Mouse (Mus musculus): ENCODE results near the gene Olfr330. TPM values are rescaled to one million over a fixed set of nuclear protein-coding genes. Genes with fewer than 3 reads are reported as not detected.
"Not testable (repeated sequence)": the region's sequence is repeated elsewhere in the genome, so short reads cannot be mapped to it uniquely, and the experiment has no call there.

The Olfr330 gene
- polyA plus RNA-seq, 1 experiment from 2014 or later: not detected

GRCm38 (mm10) chr11:58502472-58502871 lies 32.2 kb downstream of the Olfr330 start, which contains the start of gene Olfr331:
Gene Olfr331, minus strand, starts transcription at chr11:58502572.
- not testable (repeated sequence) for H3K27ac ChIP-seq (ENCODE audit: low read depth, low read length); H3K36me3 ChIP-seq (ENCODE audit: control insufficient read depth, insufficient read depth, low read length); H3K27me3 ChIP-seq (replicated peaks; ENCODE audit: control insufficient read depth, insufficient read depth, low read length); H3K4me1 ChIP-seq (replicated peaks; ENCODE audit: control insufficient read depth, insufficient read depth, low read length); H3K4me3 ChIP-seq (ENCODE audit: low read depth, low read length); H3K9me3 ChIP-seq (ENCODE audit: control insufficient read depth, low read length); ATAC-seq (replicated peaks; ENCODE audit: low FRiP score); H3K4me2 ChIP-seq; DNase-seq (ENCODE audit: low spot score); H3K9ac ChIP-seq (ENCODE audit: low read depth, low read length)

GRCm38 (mm10) chr11:58499290-58499689 lies 35.3 kb downstream of the Olfr330 start:
- DNase-seq (ENCODE audit: low spot score): no peak
- no peaks in the 10 kb centered on the region for H3K4me1 ChIP-seq (replicated peaks; ENCODE audit: control insufficient read depth, insufficient read depth, low read length)
- WGBS: 60% methylated on average over 3 of the region's 3 CpGs

DNA sequence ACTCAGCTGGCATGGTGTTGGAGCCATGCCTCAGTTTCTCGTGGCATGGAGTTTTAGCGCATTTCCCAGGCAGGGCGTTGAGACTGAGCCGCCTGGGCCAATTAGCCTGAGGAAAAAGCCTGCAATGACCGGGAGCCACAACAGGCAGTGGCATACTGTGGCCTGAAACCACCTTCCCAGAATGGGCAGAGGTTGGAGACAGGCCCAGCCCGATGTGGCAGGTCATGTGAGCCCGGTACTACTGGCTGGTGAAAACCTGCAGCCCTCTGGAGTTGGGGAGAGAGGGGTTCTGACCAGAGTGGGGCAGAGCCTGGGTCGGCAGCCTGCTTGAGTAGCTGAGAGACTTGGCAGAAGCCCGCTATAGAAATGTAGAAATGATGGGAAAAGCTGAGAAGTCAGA lies 35.9 kb downstream of the Olfr330 start:
- H3K4me3 ChIP-seq (ENCODE audit: low read depth, low read length): no peak overlapping the region
- no peak overlapping the region for H3K9ac ChIP-seq (ENCODE audit: low read depth, low read length)
- H3K27ac ChIP-seq (ENCODE audit: low read depth, low read length): no peak overlapping the region
- H3K9me3 ChIP-seq (ENCODE audit: control insufficient read depth, low read length): no peaks in the 10 kb centered on the region
- H3K4me1 ChIP-seq (replicated peaks; ENCODE audit: control insufficient read depth, insufficient read depth, low read length): no peaks in the 10 kb centered on the region
- WGBS: 70% methylated on average over 9 of the region's 9 CpGs
- no peak overlapping the region for H3K4me2 ChIP-seq
- no peaks in the 10 kb centered on the region for H3K27me3 ChIP-seq (replicated peaks; ENCODE audit: control insufficient read depth, insufficient read depth, low read length)
- ATAC-seq (replicated peaks; ENCODE audit: low FRiP score): no peak
- no peak for DNase-seq (ENCODE audit: low spot score)
- no peaks in the 10 kb centered on the region for H3K36me3 ChIP-seq (ENCODE audit: control insufficient read depth, insufficient read depth, low read length)

More at GRCm38 (mm10) chr11:58499290-58499689, 35.3 kb downstream of the Olfr330 start:
- no peak overlapping the region for H3K4me2 ChIP-seq
- H3K9me3 ChIP-seq (ENCODE audit: control insufficient read depth, low read length): no peaks in the 10 kb centered on the region
- H3K9ac ChIP-seq (ENCODE audit: low read depth, low read length): no peak overlapping the region
- no peak overlapping the region for H3K27ac ChIP-seq (ENCODE audit: low read depth, low read length)
- H3K27me3 ChIP-seq (replicated peaks; ENCODE audit: control insufficient read depth, insufficient read depth, low read length): no peaks in the 10 kb centered on the region
- H3K4me3 ChIP-seq (ENCODE audit: low read depth, low read length): no peak overlapping the region
- no peak for ATAC-seq (replicated peaks; ENCODE audit: low FRiP score)
- no peaks in the 10 kb centered on the region for H3K36me3 ChIP-seq (ENCODE audit: control insufficient read depth, insufficient read depth, low read length)

- no peaks in the 10 kb centered on the region for H3K27me3 ChIP-seq (replicated peaks; ENCODE audit: control insufficient read depth, insufficient read depth, low read length)
- H3K4me3 ChIP-seq (ENCODE audit: low read depth, low read length): no peak within 1 kb of the TSS
- H3K4me2 ChIP-seq: no peak within 1 kb of the TSS
- no peaks in the 10 kb centered on the region for H3K9me3 ChIP-seq (ENCODE audit: control insufficient read depth, low read length)
- H3K36me3 ChIP-seq (ENCODE audit: control insufficient read depth, insufficient read depth, low read length): no peaks in the 10 kb centered on the region
- ATAC-seq (replicated peaks; ENCODE audit: low FRiP score) (no peak), DNase-seq (ENCODE audit: low spot score) (no peak)
- 84% methylated on average over 2 of the region's 2 CpGs for WGBS
- no peak within 1 kb of the TSS for H3K9ac ChIP-seq (ENCODE audit: low read depth, low read length)
- no peak within 1 kb of the TSS for H3K27ac ChIP-seq (ENCODE audit: low read depth, low read length)
- H3K4me1 ChIP-seq (replicated peaks; ENCODE audit: control insufficient read depth, insufficient read depth, low read length): no peaks in the 10 kb centered on the region
These were observed 42.2 kb downstream of the Olfr330 start, which contains the start of gene Olfr332 for GRCm38 (mm10) chr11:58492455-58492854. Gene Olfr332, minus strand, starts transcription at chr11:58492555.

Other genes with a start within 250 kb of the Olfr330 start
- 18.3 and 19.2 TPM in 2 replicates for gene Zfp692, start 227.8 kb downstream of the Olfr330 start, polyA plus RNA-seq (2014; fragmentation: Nextera tagmentation; extraction: Ambion mirVana)
- gene Zfp672, start 204.5 kb downstream of the Olfr330 start, polyA plus RNA-seq (2014; fragmentation: Nextera tagmentation; extraction: Ambion mirVana): 50.6 and 50.7 TPM in 2 replicates
- 20.5 and 25.3 TPM in 2 replicates for gene Sh3bp5l, start 204.1 kb downstream of the Olfr330 start, polyA plus RNA-seq (2014; fragmentation: Nextera tagmentation; extraction: Ambion mirVana)
- 0.14 and 0.27 TPM in 2 replicates for gene Lypd8, start 155.8 kb downstream of the Olfr330 start, polyA plus RNA-seq (2014; fragmentation: Nextera tagmentation; extraction: Ambion mirVana)
- gene 1810065E05Rik, start 113.7 kb downstream of the Olfr330 start, polyA plus RNA-seq (2014; fragmentation: Nextera tagmentation; extraction: Ambion mirVana): not detected in 2 replicates
- gene Gm12253, start 102.3 kb downstream of the Olfr330 start, polyA plus RNA-seq (2014; fragmentation: Nextera tagmentation; extraction: Ambion mirVana): not detected in 2 replicates
- gene Lypd9, start 81.9 kb downstream of the Olfr330 start, polyA plus RNA-seq (2014; fragmentation: Nextera tagmentation; extraction: Ambion mirVana): not detected in 2 replicates
- not detected in 2 replicates for gene Olfr30, start 72.6 kb downstream of the Olfr330 start, polyA plus RNA-seq (2014; fragmentation: Nextera tagmentation; extraction: Ambion mirVana)
- not detected in 2 replicates for gene Olfr332, start 42.3 kb downstream of the Olfr330 start, polyA plus RNA-seq (2014; fragmentation: Nextera tagmentation; extraction: Ambion mirVana)
- gene Olfr331, start 32.3 kb downstream of the Olfr330 start, polyA plus RNA-seq (2014; fragmentation: Nextera tagmentation; extraction: Ambion mirVana): not detected in 2 replicates
- not detected in 2 replicates for gene Olfr329-ps, start 11.6 kb upstream of the Olfr330 start, polyA plus RNA-seq (2014; fragmentation: Nextera tagmentation; extraction: Ambion mirVana)
- gene Olfr328, start 20.8 kb upstream of the Olfr330 start, polyA plus RNA-seq (2014; fragmentation: Nextera tagmentation; extraction: Ambion mirVana): 0.05 and 0.08 TPM in 2 replicates
- not detected in 2 replicates for gene Olfr224, start 35.7 kb upstream of the Olfr330 start, polyA plus RNA-seq (2014; fragmentation: Nextera tagmentation; extraction: Ambion mirVana)
- not detected in 2 replicates for gene Olfr325, start 42.9 kb upstream of the Olfr330 start, polyA plus RNA-seq (2014; fragmentation: Nextera tagmentation; extraction: Ambion mirVana)
- gene Olfr324, start 60.3 kb upstream of the Olfr330 start, polyA plus RNA-seq (2014; fragmentation: Nextera tagmentation; extraction: Ambion mirVana): not detected in 2 replicates
- not detected in 2 replicates for gene 2210407C18Rik, start 81.2 kb upstream of the Olfr330 start, polyA plus RNA-seq (2014; fragmentation: Nextera tagmentation; extraction: Ambion mirVana)
- gene Olfr323, start 95.7 kb upstream of the Olfr330 start, polyA plus RNA-seq (2014; fragmentation: Nextera tagmentation; extraction: Ambion mirVana): not detected in 2 replicates
- 5.6 and 6.4 TPM in 2 replicates for gene Trim58, start 105.6 kb upstream of the Olfr330 start, polyA plus RNA-seq (2014; fragmentation: Nextera tagmentation; extraction: Ambion mirVana)
- gene Olfr322, start 123.9 kb upstream of the Olfr330 start, polyA plus RNA-seq (2014; fragmentation: Nextera tagmentation; extraction: Ambion mirVana): not detected in 2 replicates
- not detected in 2 replicates for gene Olfr320, start 146.3 kb upstream of the Olfr330 start, polyA plus RNA-seq (2014; fragmentation: Nextera tagmentation; extraction: Ambion mirVana)
- not detected in 2 replicates for gene Olfr319, start 164.3 kb upstream of the Olfr330 start, polyA plus RNA-seq (2014; fragmentation: Nextera tagmentation; extraction: Ambion mirVana)
- gene Olfr318, start 189.2 kb upstream of the Olfr330 start, polyA plus RNA-seq (2014; fragmentation: Nextera tagmentation; extraction: Ambion mirVana): not detected in 2 replicates
- not detected in 2 replicates for gene Olfr317, start 204.4 kb upstream of the Olfr330 start, polyA plus RNA-seq (2014; fragmentation: Nextera tagmentation; extraction: Ambion mirVana)
- not detected in 2 replicates for gene Olfr316, start 217.9 kb upstream of the Olfr330 start, polyA plus RNA-seq (2014; fragmentation: Nextera tagmentation; extraction: Ambion mirVana)
- not detected in 2 replicates for gene Olfr315, start 238.4 kb upstream of the Olfr330 start, polyA plus RNA-seq (2014; fragmentation: Nextera tagmentation; extraction: Ambion mirVana)
- not detected in 2 replicates for gene Olfr314, start 248.1 kb upstream of the Olfr330 start, polyA plus RNA-seq (2014; fragmentation: Nextera tagmentation; extraction: Ambion mirVana)

Measured in liver, embryonic 11.5 days (tissue).